Mouse (Mus musculus): ENCODE results near the gene 1110002E22Rik. TPM values are rescaled to one million over a fixed set of nuclear protein-coding genes. Genes with fewer than 3 reads are reported as not detected.
A peak's percentile ranks its signal among the peaks of the same experiment; 100 is the strongest.

Gene 1110002E22Rik
- polyA plus RNA-seq, 1 experiment from 2014 or later: 12.1 TPM

GRCm38 (mm10) chr3:138077476-138078340 lies 12.9 kb downstream of the 1110002E22Rik start:
- 72% methylated on average over 11 of the region's 11 CpGs for WGBS
- H3K9me3 ChIP-seq (replicated peaks): no peaks in the 10 kb centered on the region
- H3K27me3 ChIP-seq (replicated peaks): no peaks in the 10 kb centered on the region
- peaks cover 31% of the 10 kb centered on the region for H3K4me1 ChIP-seq (replicated peaks)
- no peak overlapping the region for H3K9ac ChIP-seq
- no peak overlapping the region for H3K4me3 ChIP-seq
- ATAC-seq (ENCODE audit: insufficient number of reproducible peaks, low FRiP score): no peak
- H3K27ac ChIP-seq (ENCODE audit: poor library complexity, severe bottlenecking): no peak overlapping the region
- H3K36me3 ChIP-seq: peaks cover 21% of the 10 kb centered on the region
- H3K4me2 ChIP-seq: no peak overlapping the region

DNA sequence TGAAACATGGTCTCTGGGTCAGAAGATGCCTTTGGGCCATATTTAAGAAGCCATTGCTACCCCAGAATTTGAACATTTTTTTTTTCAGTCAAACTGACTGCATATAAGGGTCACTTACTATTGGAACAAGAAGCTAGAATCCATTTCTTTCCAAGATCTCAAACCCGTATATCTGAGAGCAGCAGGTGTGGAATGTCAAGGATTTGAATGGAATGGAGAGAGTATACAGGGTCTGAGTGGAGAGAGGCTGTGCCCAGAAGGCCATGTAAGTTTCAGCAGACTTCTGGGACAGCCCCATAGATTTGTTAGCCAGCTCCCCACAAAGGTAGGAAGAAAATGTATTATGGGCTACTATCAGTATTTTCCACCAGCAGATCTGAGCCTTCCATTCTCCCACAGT lies 13.8 kb downstream of the 1110002E22Rik start:
- ATAC-seq (ENCODE audit: insufficient number of reproducible peaks, low FRiP score): no peak
- no peaks in the 10 kb centered on the region for H3K9me3 ChIP-seq (replicated peaks)
- H3K27ac ChIP-seq (ENCODE audit: poor library complexity, severe bottlenecking): no peak overlapping the region
- H3K4me2 ChIP-seq: no peak overlapping the region
- 37% methylated on average over 1 of the region's 1 CpGs for WGBS
- H3K27me3 ChIP-seq (replicated peaks): no peaks in the 10 kb centered on the region
- peaks cover 21% of the 10 kb centered on the region for H3K36me3 ChIP-seq
- no peak overlapping the region for H3K9ac ChIP-seq
- no peak overlapping the region for H3K4me3 ChIP-seq
- peaks cover 36% of the 10 kb centered on the region for H3K4me1 ChIP-seq (replicated peaks)

DNA sequence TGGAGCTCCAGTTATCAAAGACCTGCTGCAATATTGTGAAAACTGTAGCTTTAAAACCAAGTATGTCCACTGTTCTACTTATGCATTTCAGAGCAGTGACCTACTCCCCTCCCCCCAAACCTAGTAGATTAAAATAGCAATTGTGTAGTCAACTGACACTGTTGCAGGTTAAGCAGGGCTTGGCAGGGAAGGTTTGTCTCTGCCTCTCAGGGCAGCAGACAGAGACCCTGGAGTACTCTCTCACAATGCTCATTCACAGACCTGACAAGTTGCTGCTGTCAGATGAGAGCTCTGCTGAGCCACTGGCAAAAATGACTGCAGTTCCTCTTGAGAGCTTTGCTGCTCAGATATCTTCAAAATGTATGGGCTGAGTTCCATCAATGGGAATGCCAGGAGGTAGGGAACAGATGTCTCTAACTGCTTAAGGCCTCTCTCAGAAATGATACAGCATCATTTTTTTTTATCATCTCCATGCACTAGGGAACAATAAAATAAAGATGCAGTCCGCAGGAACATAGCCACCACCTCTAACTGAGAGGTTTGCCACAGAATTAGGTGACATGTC lies 18.3 kb downstream of the 1110002E22Rik start:
- H3K4me3 ChIP-seq: no peak overlapping the region
- H3K4me2 ChIP-seq: no peak overlapping the region
- ATAC-seq (ENCODE audit: insufficient number of reproducible peaks, low FRiP score): no peak
- peaks cover 18% of the 10 kb centered on the region for H3K36me3 ChIP-seq
- no peaks in the 10 kb centered on the region for H3K9me3 ChIP-seq (replicated peaks)
- H3K4me1 ChIP-seq (replicated peaks): peaks cover 28% of the 10 kb centered on the region
- 87% methylated on average over 1 of the region's 1 CpGs for WGBS
- peak overlapping the region; percentile 82 for H3K27ac ChIP-seq (ENCODE audit: poor library complexity, severe bottlenecking)
- H3K27me3 ChIP-seq (replicated peaks): no peaks in the 10 kb centered on the region
- H3K9ac ChIP-seq: no peak overlapping the region

DNA sequence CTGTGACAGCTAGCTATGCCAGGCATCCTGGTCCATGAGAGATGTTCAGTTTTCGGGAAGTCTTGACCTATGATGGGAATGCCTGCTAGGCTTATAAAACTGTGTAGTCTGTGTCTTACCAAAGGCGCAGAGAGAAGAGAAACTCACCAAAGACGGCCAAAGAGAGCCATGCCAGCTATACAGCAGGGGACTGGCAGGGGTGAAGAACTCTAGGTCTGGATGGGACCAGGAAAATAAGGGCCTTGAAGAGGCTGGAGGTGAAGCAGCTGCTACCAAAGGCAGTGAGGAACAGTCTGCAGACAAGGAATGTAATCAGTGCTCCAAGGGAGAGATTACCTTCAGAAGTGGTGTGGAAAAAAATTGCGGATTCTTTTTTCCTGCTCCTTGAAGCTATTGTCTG lies 19.0 kb downstream of the 1110002E22Rik start:
- peak overlapping the region; percentile 54; the same call in 1 of the 2 replicates for H3K27ac ChIP-seq (ENCODE audit: poor library complexity, severe bottlenecking)
- H3K27me3 ChIP-seq (replicated peaks): no peaks in the 10 kb centered on the region
- H3K9me3 ChIP-seq (replicated peaks): no peaks in the 10 kb centered on the region
- WGBS: 64% methylated on average over 4 of the region's 4 CpGs
- H3K9ac ChIP-seq: no peak overlapping the region
- no peak overlapping the region for H3K4me3 ChIP-seq
- ATAC-seq (ENCODE audit: insufficient number of reproducible peaks, low FRiP score): no peak
- H3K36me3 ChIP-seq: peaks cover 18% of the 10 kb centered on the region
- H3K4me2 ChIP-seq: no peak overlapping the region
- peaks cover 23% of the 10 kb centered on the region for H3K4me1 ChIP-seq (replicated peaks)

GRCm38 (mm10) chr3:138095301-138095700 lies 30.4 kb downstream of the 1110002E22Rik start:
- Histone ChIP-seq H3K27me3 (replicated peaks) (no peaks in the 10 kb centered on the region), H3K4me3 (no peak overlapping the region), H3K36me3 (no peaks in the 10 kb centered on the region), H3K9ac (no peak overlapping the region), H3K4me2 (no peak overlapping the region), H3K27ac (ENCODE audit: poor library complexity, severe bottlenecking) (no peak overlapping the region), H3K9me3 (replicated peaks) (no peaks in the 10 kb centered on the region; the same call in 1 of the 2 replicates), H3K4me1 (replicated peaks) (peaks cover 27% of the 10 kb centered on the region)
- ATAC-seq (ENCODE audit: insufficient number of reproducible peaks, low FRiP score): no peak
- WGBS: 65% methylated on average over 3 of the region's 3 CpGs

DNA sequence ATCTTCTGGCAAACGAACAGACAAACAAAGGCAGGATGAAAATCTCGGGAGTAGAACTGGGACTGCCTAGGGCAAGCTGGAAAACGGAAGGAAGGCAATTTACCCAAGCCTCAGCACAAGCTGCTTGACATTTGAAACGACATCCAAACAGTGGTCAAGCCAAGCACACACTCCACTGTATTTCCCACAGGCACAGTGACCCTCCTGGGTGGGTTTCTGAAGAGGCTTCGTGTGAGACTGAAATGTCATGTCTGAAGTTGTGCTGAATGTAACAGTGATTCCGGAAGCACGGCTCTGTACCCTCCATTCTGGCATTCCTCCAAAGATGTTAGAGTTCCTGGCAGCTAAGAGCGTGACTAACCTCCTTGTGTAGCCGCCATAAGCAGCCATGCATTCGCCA lies 30.9 kb downstream of the 1110002E22Rik start:
- Histone ChIP-seq H3K9ac (no peak overlapping the region), H3K4me3 (no peak overlapping the region), H3K27ac (ENCODE audit: poor library complexity, severe bottlenecking) (no peak overlapping the region), H3K36me3 (no peaks in the 10 kb centered on the region), H3K4me2 (no peak overlapping the region), H3K9me3 (replicated peaks) (no peaks in the 10 kb centered on the region; the same call in 1 of the 2 replicates), H3K4me1 (replicated peaks) (peaks cover 27% of the 10 kb centered on the region), H3K27me3 (replicated peaks) (no peaks in the 10 kb centered on the region)
- WGBS: 65% methylated on average over 10 of the region's 10 CpGs
- no peak for ATAC-seq (ENCODE audit: insufficient number of reproducible peaks, low FRiP score)

DNA sequence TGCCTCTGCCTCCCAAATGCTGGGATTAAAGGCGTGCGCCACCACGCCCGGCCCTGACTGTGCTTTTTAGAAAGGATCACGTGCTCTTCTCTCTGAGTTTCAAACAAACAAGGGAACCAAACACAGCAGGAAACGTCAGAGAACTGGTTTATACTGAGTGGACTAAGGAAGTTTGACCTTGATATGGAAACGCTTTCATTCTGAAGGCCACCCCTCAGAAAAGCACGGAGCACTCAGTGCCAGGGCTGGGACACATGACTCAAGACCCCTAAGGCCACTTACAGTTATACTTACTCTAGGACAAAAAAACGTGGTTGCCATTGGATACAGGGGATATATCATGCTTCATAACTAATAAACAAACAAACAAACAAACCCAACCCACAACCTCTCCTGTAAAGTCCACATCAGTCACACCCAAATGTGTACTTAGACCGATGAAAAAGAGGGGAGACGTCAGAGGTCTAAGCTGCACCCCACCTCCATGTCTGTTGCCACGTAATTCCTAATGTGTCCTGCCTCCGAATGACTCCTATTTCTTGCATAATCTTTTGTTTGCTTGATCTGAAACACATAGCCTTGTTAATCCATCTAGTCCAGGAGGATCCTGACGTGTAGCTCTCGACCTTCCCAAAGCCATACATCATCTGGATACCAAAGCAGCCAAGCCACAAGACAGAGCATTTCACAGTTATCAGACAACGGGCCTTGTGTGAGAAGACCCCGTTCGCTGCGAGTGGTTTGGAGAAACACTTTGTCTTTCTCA lies 31.6 kb downstream of the 1110002E22Rik start:
- no peak overlapping the region for H3K4me3 ChIP-seq
- H3K27me3 ChIP-seq (replicated peaks): no peaks in the 10 kb centered on the region
- H3K4me2 ChIP-seq: no peak overlapping the region
- no peak for ATAC-seq (ENCODE audit: insufficient number of reproducible peaks, low FRiP score)
- no peak overlapping the region for H3K27ac ChIP-seq (ENCODE audit: poor library complexity, severe bottlenecking)
- no peak overlapping the region for H3K9ac ChIP-seq
- no peaks in the 10 kb centered on the region for H3K36me3 ChIP-seq
- H3K9me3 ChIP-seq (replicated peaks): no peaks in the 10 kb centered on the region; the same call in 1 of the 2 replicates
- H3K4me1 ChIP-seq (replicated peaks): peaks cover 27% of the 10 kb centered on the region
- 81% methylated on average over 19 of the region's 19 CpGs for WGBS

- Histone ChIP-seq H3K36me3 (no peaks in the 10 kb centered on the region), H3K4me1 (replicated peaks) (peaks cover 27% of the 10 kb centered on the region), H3K4me3 (no peak overlapping the region), H3K27me3 (replicated peaks) (no peaks in the 10 kb centered on the region), H3K9me3 (replicated peaks) (no peaks in the 10 kb centered on the region; the same call in 1 of the 2 replicates), H3K4me2 (no peak overlapping the region), H3K9ac (no peak overlapping the region), H3K27ac (ENCODE audit: poor library complexity, severe bottlenecking) (no peak overlapping the region)
- no peak for ATAC-seq (ENCODE audit: insufficient number of reproducible peaks, low FRiP score)
- WGBS: 56% methylated on average over 1 of the region's 1 CpGs
Observed at GRCm38 (mm10) chr3:138097718-138098117, 32.9 kb downstream of the 1110002E22Rik start.

- Histone ChIP-seq H3K4me3 (no peak overlapping the region), H3K4me1 (replicated peaks) (peaks cover 15% of the 10 kb centered on the region), H3K9ac (no peak overlapping the region), H3K27me3 (replicated peaks) (no peaks in the 10 kb centered on the region), H3K27ac (ENCODE audit: poor library complexity, severe bottlenecking) (no peak overlapping the region), H3K36me3 (no peaks in the 10 kb centered on the region), H3K4me2 (no peak overlapping the region), H3K9me3 (replicated peaks) (no peaks in the 10 kb centered on the region; the same call in 1 of the 2 replicates)
- 81% methylated on average over 4 of the region's 4 CpGs for WGBS
- no peak for ATAC-seq (ENCODE audit: insufficient number of reproducible peaks, low FRiP score)
Observed at GRCm38 (mm10) chr3:138101936-138102335, 37.1 kb downstream of the 1110002E22Rik start.

DNA sequence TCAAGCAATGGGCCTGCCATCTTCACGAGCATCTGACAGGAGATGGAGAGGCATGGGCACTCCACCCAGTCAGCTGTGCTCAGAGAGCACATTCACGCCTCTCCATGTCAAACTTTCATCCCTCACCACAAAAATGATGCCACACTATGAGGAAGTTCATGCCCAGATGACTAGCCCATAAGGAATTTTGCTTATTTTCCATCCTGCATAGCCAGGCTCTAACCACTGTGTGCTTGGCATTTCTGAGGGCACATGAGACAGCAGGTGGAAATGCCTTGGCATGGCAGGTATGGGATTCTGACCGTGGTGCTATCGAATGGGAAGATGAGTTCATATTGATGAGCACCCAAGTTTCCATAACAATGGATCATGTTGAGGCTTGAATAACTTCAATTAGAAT lies 38.8 kb downstream of the 1110002E22Rik start:
- no peaks in the 10 kb centered on the region for H3K27me3 ChIP-seq (replicated peaks)
- no peaks in the 10 kb centered on the region for H3K36me3 ChIP-seq
- no peaks in the 10 kb centered on the region; the same call in 1 of the 2 replicates for H3K9me3 ChIP-seq (replicated peaks)
- no peak overlapping the region for H3K4me3 ChIP-seq
- no peak overlapping the region for H3K4me2 ChIP-seq
- no peak for ATAC-seq (ENCODE audit: insufficient number of reproducible peaks, low FRiP score)
- no peaks in the 10 kb centered on the region; the same call in 1 of the 2 replicates for H3K4me1 ChIP-seq (replicated peaks)
- H3K9ac ChIP-seq: no peak overlapping the region
- no peak overlapping the region for H3K27ac ChIP-seq (ENCODE audit: poor library complexity, severe bottlenecking)
- 82% methylated on average over 4 of the region's 4 CpGs for WGBS

- Histone ChIP-seq H3K36me3 (no peaks in the 10 kb centered on the region), H3K27ac (ENCODE audit: poor library complexity, severe bottlenecking) (no peak overlapping the region), H3K27me3 (replicated peaks) (no peaks in the 10 kb centered on the region), H3K9me3 (replicated peaks) (no peaks in the 10 kb centered on the region), H3K4me1 (replicated peaks) (no peaks in the 10 kb centered on the region; the same call in 1 of the 2 replicates), H3K4me3 (no peak overlapping the region), H3K4me2 (no peak overlapping the region), H3K9ac (no peak overlapping the region)
- 69% methylated on average over 5 of the region's 5 CpGs for WGBS
- ATAC-seq (ENCODE audit: insufficient number of reproducible peaks, low FRiP score): no peak
Observed at GRCm38 (mm10) chr3:138105056-138105455, 40.2 kb downstream of the 1110002E22Rik start.

Measured in heart, embryonic 12.5 days (tissue).